Mouse (Mus musculus) left cerebral cortex, adult 8-10 months (tissue): ENCODE results near the gene Orm2. TPM values are rescaled to one million over a fixed set of nuclear protein-coding genes. Genes with fewer than 3 reads are reported as not detected.

Experiments used
- DNase-seq, 2 experiments: peaks; one replicate each; pipeline ENCODE4 v3.0.0; 2022; ENCODE audit warnings: low spot score in 2 of 2
- total RNA-seq, 4 experiments: library from RNA; stranded (reverse); gene quantifications; 2 replicates each; pipeline ENCODE4 v1.2.4; 2022

Gene Orm2
- total RNA-seq, 4 experiments from 2014 or later = not detected

- no peak for DNase-seq
Observed at GRCm38 (mm10) chr4:63404205-63404604, 42.0 kb downstream of the Orm2 start.

DNA sequence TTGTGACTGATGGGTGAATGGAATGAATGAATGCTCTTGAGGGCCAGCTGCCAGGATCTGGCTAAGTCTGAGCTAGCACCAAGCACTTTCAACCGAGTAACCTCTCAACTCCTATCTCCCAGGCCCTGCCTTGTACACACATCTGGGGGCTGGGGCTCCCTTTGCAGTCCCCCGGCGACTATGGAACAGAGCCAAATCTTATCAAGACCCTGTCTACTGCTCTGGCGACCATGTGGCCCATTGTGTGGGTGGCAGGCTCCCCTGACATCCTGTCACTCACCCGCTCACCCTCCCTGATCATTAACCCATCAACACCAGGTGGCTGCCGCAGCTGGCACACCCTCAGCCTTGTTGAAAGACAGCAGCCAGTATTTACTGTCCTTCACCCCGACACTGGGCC lies 42.8 kb downstream of the Orm2 start:
- DNase-seq = no peak

GRCm38 (mm10) chr4:63405683-63406082 lies 43.4 kb downstream of the Orm2 start:
- DNase-seq = no peak

- DNase-seq = no peak
Observed at GRCm38 (mm10) chr4:63408247-63408646, 46.0 kb downstream of the Orm2 start.

- DNase-seq = peak in 1 of 2 experiments; percentile 36
Observed at GRCm38 (mm10) chr4:63408649-63409048, 46.4 kb downstream of the Orm2 start.

GRCm38 (mm10) chr4:63409317-63409907 lies 47.2 kb downstream of the Orm2 start:
- DNase-seq = no peak

- DNase-seq = peak; percentile 10 to 33
Observed at GRCm38 (mm10) chr4:63409908-63410582, 47.8 kb downstream of the Orm2 start.

DNA sequence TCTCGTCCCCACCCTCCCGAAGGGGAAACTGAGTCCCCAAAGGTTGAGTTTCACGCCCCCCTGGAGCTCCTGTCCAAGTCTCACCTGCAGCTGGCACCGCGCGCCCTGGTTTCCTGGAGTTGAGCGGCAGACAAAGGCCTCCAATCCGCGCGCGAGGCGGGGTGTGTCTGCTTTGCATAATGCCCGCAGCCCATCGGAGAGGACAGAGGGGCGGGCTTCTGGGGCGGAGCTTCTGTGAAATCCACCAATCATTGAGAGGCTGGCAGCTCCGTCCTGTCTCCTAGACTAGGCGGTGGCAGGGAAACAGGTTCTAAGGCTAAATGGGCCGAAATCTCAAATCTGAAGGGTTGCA lies 48.3 kb downstream of the Orm2 start:
- peak; percentile 75 to 86 for DNase-seq

GRCm38 (mm10) chr4:63411222-63411621 lies 49.0 kb downstream of the Orm2 start:
- DNase-seq = no peak

DNA sequence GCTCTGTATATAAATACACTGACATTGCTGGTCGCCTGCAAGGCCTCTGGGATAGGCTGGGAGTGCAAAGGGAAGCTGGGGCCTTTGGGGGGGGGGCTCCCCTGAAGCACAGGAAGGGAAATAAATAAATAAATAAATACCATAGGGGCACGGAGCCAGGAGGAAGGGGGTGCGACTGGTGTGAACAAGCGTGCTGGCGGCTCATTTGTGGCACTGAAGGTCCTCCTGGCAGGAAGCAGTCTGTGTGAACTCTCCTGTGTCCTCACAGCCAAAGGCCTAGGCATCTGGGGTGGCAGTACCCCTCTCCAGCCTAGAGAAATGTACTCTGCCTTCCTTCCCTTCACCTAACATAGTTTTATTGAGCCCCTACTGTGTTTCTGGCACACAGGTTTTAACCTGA lies 52.7 kb downstream of the Orm2 start:
- DNase-seq = no peak

Other genes starting within 250 kb of the Orm2 start
- not detected for gene Ambp, start 207.7 kb upstream of the Orm2 start, total RNA-seq
- gene Kif12, start 190.3 kb upstream of the Orm2 start, total RNA-seq = under 1 TPM in 1 of 4 experiments, not detected in 3; 0.11 TPM
- 1 to 10 TPM; 3.7 to 7.4 (median 5.4) TPM for gene Col27a1, start 148.4 kb upstream of the Orm2 start, total RNA-seq
- not detected for gene Orm1, start 17.9 kb upstream of the Orm2 start, total RNA-seq
- gene Orm3, start 6.3 kb upstream of the Orm2 start, total RNA-seq = not detected
- 1 to 10 TPM; 3.6 to 5.3 (median 4.5) TPM for gene Akna, start 40.9 kb downstream of the Orm2 start, total RNA-seq
- 10 to 100 TPM; 35.8 to 45.1 (median 41.0) TPM for gene Whrn, start 133.5 kb downstream of the Orm2 start, total RNA-seq
- 100 to 1,000 TPM; 131 to 157 (median 144) TPM for gene Atp6v1g1, start 182.3 kb downstream of the Orm2 start, total RNA-seq
- 10 to 100 TPM; 11.2 to 16.2 (median 14.6) TPM for gene Tmem268, start 196.3 kb downstream of the Orm2 start, total RNA-seq
- gene Gm11213, start 242.8 kb downstream of the Orm2 start, total RNA-seq = not detected